Mouse (Mus musculus) right cerebral cortex, postnatal 36 days (tissue): Measurements from ENCODE around the gene Scaper.
A peak's percentile ranks its signal among the peaks of the same experiment; 100 is the strongest.

Experiments used
- DNase-seq, 2 experiments: peaks; one replicate each; pipeline ENCODE4 v3.0.0; 2022; ENCODE audit warnings: low spot score in 2 of 2, mixed read lengths in 1 of 2

Gene Scaper

GRCm38 (mm10) chr9:55937664-55938617, at the start of gene Scaper:
TSS of gene Scaper (minus strand) at chr9:55938119.
- peak; percentile 77 for DNase-seq

GRCm38 (mm10) chr9:55946819-55947218, 8.9 kb upstream of the Scaper start:
- DNase-seq, result no peak

- no peak for DNase-seq
These were observed 3.4 kb upstream of the Scaper start for GRCm38 (mm10) chr9:55941356-55941755.

GRCm38 (mm10) chr9:55938618-55938985, 683 bp upstream of the Scaper start:
- DNase-seq, result no peak

GRCm38 (mm10) chr9:55937224-55937663, 675 bp downstream of the Scaper start:
- no peak for DNase-seq

GRCm38 (mm10) chr9:55932482-55932881, 5.4 kb downstream of the Scaper start:
- DNase-seq, result no peak

- DNase-seq, result no peak
These were observed 19.3 kb downstream of the Scaper start for GRCm38 (mm10) chr9:55918579-55918978.

GRCm38 (mm10) chr9:55916751-55917150, 21.2 kb downstream of the Scaper start:
- no peak for DNase-seq

- no peak for DNase-seq
These were observed 26.4 kb downstream of the Scaper start for GRCm38 (mm10) chr9:55911481-55911880.

- DNase-seq, result no peak
These were observed 35.0 kb downstream of the Scaper start for GRCm38 (mm10) chr9:55902964-55903363.

- no peak for DNase-seq
These were observed 36.3 kb downstream of the Scaper start for GRCm38 (mm10) chr9:55901588-55901987.

GRCm38 (mm10) chr9:55900531-55900930, 37.4 kb downstream of the Scaper start:
- DNase-seq, result no peak

GRCm38 (mm10) chr9:55878066-55878465, 59.9 kb downstream of the Scaper start:
- DNase-seq, result no peak

GRCm38 (mm10) chr9:55789442-55789841, 148.5 kb downstream of the Scaper start:
- DNase-seq, result no peak

- DNase-seq, result no peak
These were observed 225.9 kb downstream of the Scaper start for GRCm38 (mm10) chr9:55712016-55712415.

- no peak for DNase-seq
These were observed 227.4 kb downstream of the Scaper start for GRCm38 (mm10) chr9:55710553-55710952.

GRCm38 (mm10) chr9:55706603-55707002, 231.3 kb downstream of the Scaper start:
- no peak for DNase-seq

GRCm38 (mm10) chr9:55695307-55695706, 242.6 kb downstream of the Scaper start:
- no peak for DNase-seq

GRCm38 (mm10) chr9:55677099-55677498, 260.8 kb downstream of the Scaper start:
- no peak for DNase-seq

GRCm38 (mm10) chr9:55646444-55646843, 291.5 kb downstream of the Scaper start:
- DNase-seq, result no peak

- no peak for DNase-seq
These were observed 310.9 kb downstream of the Scaper start for GRCm38 (mm10) chr9:55626990-55627389.

- no peak for DNase-seq
These were observed 323.2 kb downstream of the Scaper start for GRCm38 (mm10) chr9:55614711-55615110.

- DNase-seq, result no peak
These were observed 328.2 kb downstream of the Scaper start for GRCm38 (mm10) chr9:55609751-55610150.
